Mouse (Mus musculus) liver, embryonic 13.5 days (tissue): ENCODE measurements at regions not wholly inside any gene's neighbourhood (a gene's known extent, or its start where the extent isn't known, plus 50 kb on each side); places are given as distances from the start of the nearest gene placed in this dataset.

ENCODE experiments used
- ATAC-seq: fragments of 200-750 bp; cut with Nextera tagmentation; 2 replicates; pipeline ENCODE4 v1.8.0; 2017; ENCODE audit warnings: low read depth, mild to moderate bottlenecking, moderate number of reproducible peaks, moderate library complexity
- DNase-seq: peaks from one replicate; pipeline ENCODE4 v3.0.0; 2022
- H3K27ac ChIP-seq: fragments of 300-500 bp; sonication (generic); 2 replicates; pipeline ENCODE4 v1.5.1; 2015; ENCODE audit warnings: moderate library complexity, mild to moderate bottlenecking, inconsistent platforms
- H3K27me3 ChIP-seq: fragments of 300-500 bp; sonication (generic); 2 replicates; pipeline ENCODE4 v1.6.1; 2015; ENCODE audit warnings: mild to moderate bottlenecking, inconsistent platforms
- H3K36me3 ChIP-seq: fragments of 300-500 bp; sonication (generic); 2 replicates; pipeline ENCODE4 v1.6.1; 2015; ENCODE audit warnings: mild to moderate bottlenecking, inconsistent platforms
- H3K4me1 ChIP-seq: fragments of 300-500 bp; sonication (generic); replicated peaks from 2 replicates; pipeline ENCODE4 v1.6.1; 2015; ENCODE audit warnings: inconsistent platforms
- H3K4me2 ChIP-seq: fragments of 300-500 bp; sonication (generic); 2 replicates; pipeline ENCODE4 v1.6.1; 2015; ENCODE audit warnings: inconsistent platforms, mild to moderate bottlenecking, moderate library complexity
- H3K4me3 ChIP-seq: fragments of 300-500 bp; sonication (generic); replicated peaks from 2 replicates; pipeline ENCODE4 v1.5.1; 2015; ENCODE audit warnings: mild to moderate bottlenecking, inconsistent platforms
- H3K9ac ChIP-seq: fragments of 300-500 bp; sonication (generic); 2 replicates; pipeline ENCODE4 v1.6.1; 2015; ENCODE audit warnings: mild to moderate bottlenecking, inconsistent platforms
- H3K9me3 ChIP-seq: fragments of 300-500 bp; sonication (generic); replicated peaks from 2 replicates; pipeline ENCODE4 v1.6.1; 2016; ENCODE audit warnings: inconsistent platforms
- WGBS: fragments of 180-500 bp; shearing (Covaris S2); methylation state at CpG from one replicate; pipeline ENCODE4 v1.1.7; 2015; ENCODE audit not compliant: insufficient replicate concordance; 5-methylcytosine and 5-hydroxymethylcytosine counted together

DNA sequence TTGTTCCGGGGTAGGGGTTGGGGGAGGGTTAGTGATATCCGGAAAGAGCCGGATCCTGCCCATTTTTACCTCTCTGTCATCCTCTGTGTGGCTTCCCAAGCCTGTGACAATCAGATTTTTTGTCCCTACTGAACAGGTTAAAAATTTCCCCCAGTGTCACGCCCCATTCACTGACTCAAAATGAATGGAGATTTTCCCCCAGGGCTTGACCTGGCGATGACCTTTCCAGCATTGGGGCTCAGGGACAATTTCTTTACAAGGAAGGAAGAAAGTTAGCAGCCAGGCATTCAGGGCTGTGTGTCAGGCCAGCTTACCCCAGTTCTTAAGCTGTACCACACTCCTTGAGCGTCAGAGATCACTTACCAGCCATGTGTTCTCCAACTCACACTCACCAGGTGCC is 55.9 kb upstream of the Gm9887 start:
- Histone ChIP-seq H3K27ac (no peak overlapping the region), H3K4me3 (no peak overlapping the region), H3K4me1 (peaks cover 1% of the 10 kb centered on the region; the same call in 1 of the 2 replicates), H3K9ac (no peak overlapping the region), H3K4me2 (no peak overlapping the region), H3K36me3 (no peaks in the 10 kb centered on the region), H3K27me3 (0 out of 2 replicates have a peak, but pooled peaks cover 3% of the 10 kb centered on the region), H3K9me3 (no peaks in the 10 kb centered on the region)
- ATAC-seq (no peak), DNase-seq (no peak)
- WGBS = 67% methylated on average over 6 of the region's 6 CpGs

DNA sequence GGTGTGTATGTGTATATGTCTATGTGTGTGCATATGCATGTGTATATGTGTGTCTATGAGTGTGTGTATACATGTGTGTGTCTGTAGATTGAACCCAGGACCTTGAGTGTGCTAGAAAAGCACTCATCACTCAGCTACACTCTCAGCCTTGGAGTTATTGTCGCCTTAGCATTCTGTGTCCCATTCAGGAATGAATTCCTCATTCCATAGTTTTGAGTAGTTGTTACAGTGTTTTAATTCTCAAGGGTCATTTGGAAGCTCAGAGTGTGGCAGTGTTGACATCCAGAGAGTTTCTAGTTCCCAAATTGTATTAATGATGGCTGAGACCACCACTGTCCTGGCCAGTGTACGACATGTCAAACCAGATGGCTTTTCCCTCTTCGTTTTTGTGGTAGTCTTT is 53.4 kb upstream of the Gm9887 start:
- WGBS = 71% methylated on average over 3 of the region's 3 CpGs
- ATAC-seq = no peak

DNA sequence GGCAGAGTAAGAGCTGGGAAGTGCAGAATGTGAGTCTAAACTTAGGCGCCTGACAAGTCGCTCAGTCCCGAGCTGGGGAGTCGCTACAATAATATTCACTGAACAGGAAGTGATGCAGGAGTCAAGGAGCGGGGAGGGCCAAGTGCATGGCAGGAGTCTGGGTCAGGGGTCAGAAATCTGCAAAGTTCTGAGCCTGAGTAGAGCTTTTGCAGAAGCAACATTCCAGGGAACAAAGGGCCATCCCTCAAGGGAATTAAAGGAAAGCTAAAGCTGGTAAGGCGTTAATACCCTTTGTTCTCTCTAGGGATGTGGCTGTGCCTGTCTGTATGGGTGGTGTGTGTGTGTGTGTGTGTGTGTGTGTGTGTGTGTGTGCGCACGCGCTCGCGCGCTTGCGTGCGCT is 52.7 kb upstream of the Gm9887 start:
- Histone ChIP-seq H3K9ac (no peak overlapping the region), H3K4me2 (no peak overlapping the region), H3K4me1 (peaks cover 3% of the 10 kb centered on the region; the same call in 1 of the 2 replicates), H3K36me3 (no peaks in the 10 kb centered on the region), H3K9me3 (no peaks in the 10 kb centered on the region), H3K4me3 (no peak overlapping the region), H3K27me3 (0 out of 2 replicates have a peak, but pooled peaks cover 3% of the 10 kb centered on the region), H3K27ac (no peak overlapping the region)
- ATAC-seq (no peak), DNase-seq (no peak)
- 64% methylated on average over 14 of the region's 14 CpGs for WGBS

More for the DNA sequence above, 53.4 kb upstream of the Gm9887 start:
- H3K27me3 ChIP-seq = 0 out of 2 replicates have a peak, but pooled peaks cover 3% of the 10 kb centered on the region
- DNase-seq = no peak
- H3K9ac ChIP-seq = no peak overlapping the region
- no peak overlapping the region for H3K4me2 ChIP-seq
- no peaks in the 10 kb centered on the region for H3K9me3 ChIP-seq
- H3K36me3 ChIP-seq = no peaks in the 10 kb centered on the region
- peaks cover 3% of the 10 kb centered on the region; the same call in 1 of the 2 replicates for H3K4me1 ChIP-seq
- H3K27ac ChIP-seq = no peak overlapping the region
- H3K4me3 ChIP-seq = no peak overlapping the region
